Mouse (Mus musculus) intestine, embryonic 14.5 days (tissue): ENCODE measurements around the gene Dnajb7. TPM values are rescaled to one million over a fixed set of nuclear protein-coding genes. Genes with fewer than 3 reads are reported as not detected.

Experiments
- ATAC-seq: fragments of 200-750 bp; cut with Nextera tagmentation; replicated peaks from 2 replicates; pipeline ENCODE4 v1.8.0; 2017; ENCODE audit warnings: low read depth, moderate number of reproducible peaks, moderate TSS enrichment, moderate library complexity; ENCODE audit not compliant: low FRiP score, low TSS enrichment
- DNase-seq: peaks from one replicate; pipeline ENCODE4 v3.0.0-alpha.2; 2018; ENCODE audit warnings: low spot score
- H3K27ac ChIP-seq: fragments of 300-500 bp; sonication (generic); 2 replicates; pipeline ENCODE4 v1.5.1; 2014; ENCODE audit warnings: low read depth, mild to moderate bottlenecking, control low read depth
- H3K27me3 ChIP-seq: fragments of 300-500 bp; sonication (generic); replicated peaks from 2 replicates; pipeline ENCODE4 v1.6.1; 2014; ENCODE audit warnings: low read length, control low read depth; ENCODE audit not compliant: control insufficient read depth, insufficient read depth
- H3K36me3 ChIP-seq: fragments of 300-500 bp; sonication (generic); 2 replicates; pipeline ENCODE4 v1.6.1; 2014; ENCODE audit warnings: low read length, control low read depth; ENCODE audit not compliant: control insufficient read depth, insufficient read depth
- H3K4me1 ChIP-seq: fragments of 300-500 bp; sonication (generic); replicated peaks from 2 replicates; pipeline ENCODE4 v1.6.1; 2014; ENCODE audit warnings: low read length, control low read depth, mixed read lengths; ENCODE audit not compliant: control insufficient read depth, insufficient read depth
- H3K4me2 ChIP-seq: fragments of 300-500 bp; sonication (generic); 2 replicates; pipeline ENCODE4 v1.6.1; 2014; ENCODE audit warnings: low read length
- H3K4me3 ChIP-seq: fragments of 300-500 bp; sonication (generic); 2 replicates; pipeline ENCODE4 v1.5.1; 2014; ENCODE audit warnings: low read depth, low read length, control low read depth, mixed read lengths
- H3K9ac ChIP-seq: fragments of 300-500 bp; sonication (generic); 2 replicates; pipeline ENCODE4 v1.6.1; 2014; ENCODE audit warnings: mild to moderate bottlenecking, low read length
- H3K9me3 ChIP-seq: fragments of 300-500 bp; sonication (generic); 2 replicates; pipeline ENCODE4 v1.6.1; 2016; ENCODE audit warnings: low read length, control low read depth; ENCODE audit not compliant: control insufficient read depth
- WGBS: fragments of 180-500 bp; shearing (Covaris S2); extraction: QIAGEN DNeasy Blood & Tissue Kit; methylation state at CpG from one replicate; pipeline ENCODE4 v1.1.7; 2014; 5-methylcytosine and 5-hydroxymethylcytosine counted together
- polyA plus RNA-seq: library from polyadenylated mRNA; unstranded; fragments of >200 nt; fragmentation: Nextera tagmentation; extraction: Ambion mirVana; gene quantifications from 2 replicates; pipeline ENCODE4 v1.2.1, GENCODE M21; 2014

The Dnajb7 gene
- polyA plus RNA-seq, 1 experiment from 2014 or later, result 1.2 TPM

- WGBS, result 96% methylated on average over 5 of the region's 5 CpGs
- DNase-seq (no peak), ATAC-seq (no peak)
- no peak overlapping the region for H3K4me2 ChIP-seq
- H3K9me3 ChIP-seq, result no peaks in the 10 kb centered on the region
- peaks cover 98% of the 10 kb centered on the region for H3K36me3 ChIP-seq
- no peaks in the 10 kb centered on the region for H3K4me1 ChIP-seq
- H3K9ac ChIP-seq, result no peak overlapping the region
- no peak overlapping the region for H3K4me3 ChIP-seq
- H3K27ac ChIP-seq, result no peak overlapping the region
- H3K27me3 ChIP-seq, result no peaks in the 10 kb centered on the region
These were observed 21.8 kb downstream of the Dnajb7 start for GRCm38 (mm10) chr15:81386327-81386726.

- 89% methylated on average over 2 of the region's 2 CpGs for WGBS
- H3K36me3 ChIP-seq, result peaks cover 91% of the 10 kb centered on the region
These were observed 29.3 kb downstream of the Dnajb7 start for GRCm38 (mm10) chr15:81378845-81379244.

DNA sequence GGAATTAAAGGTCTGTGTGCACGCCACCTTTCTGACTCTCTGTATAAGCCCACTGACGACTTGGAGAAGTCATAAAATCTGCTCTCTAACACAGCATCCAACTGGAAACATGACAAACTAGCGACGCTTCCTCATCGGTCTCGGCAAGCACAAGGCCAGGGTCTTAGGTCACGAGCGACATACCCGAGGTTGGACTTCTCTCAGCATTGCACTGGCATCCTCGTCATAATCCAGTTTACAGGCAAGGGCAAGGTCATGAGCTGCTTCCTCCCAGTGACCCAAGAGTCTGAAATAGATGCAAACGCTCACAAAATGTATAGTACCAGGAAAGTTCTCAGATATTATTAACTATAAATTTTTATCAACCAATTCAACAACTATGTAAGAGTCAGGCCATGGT lies 33.5 kb downstream of the Dnajb7 start:
- H3K27ac ChIP-seq, result no peak overlapping the region
- no peak overlapping the region for H3K4me3 ChIP-seq
- no peaks in the 10 kb centered on the region for H3K9me3 ChIP-seq
- ATAC-seq (no peak), DNase-seq (no peak)
- H3K9ac ChIP-seq, result no peak overlapping the region
- WGBS, result 89% methylated on average over 11 of the region's 11 CpGs
- H3K4me1 ChIP-seq, result no peaks in the 10 kb centered on the region
- no peak overlapping the region for H3K4me2 ChIP-seq
- peaks cover 90% of the 10 kb centered on the region for H3K36me3 ChIP-seq
- H3K27me3 ChIP-seq, result no peaks in the 10 kb centered on the region

More at GRCm38 (mm10) chr15:81378845-81379244, 29.3 kb downstream of the Dnajb7 start:
- Histone ChIP-seq H3K4me3 (no peak overlapping the region), H3K4me1 (no peaks in the 10 kb centered on the region), H3K9me3 (no peaks in the 10 kb centered on the region), H3K27me3 (no peaks in the 10 kb centered on the region), H3K27ac (no peak overlapping the region), H3K9ac (no peak overlapping the region), H3K4me2 (no peak overlapping the region)
- ATAC-seq (no peak), DNase-seq (no peak)

DNA sequence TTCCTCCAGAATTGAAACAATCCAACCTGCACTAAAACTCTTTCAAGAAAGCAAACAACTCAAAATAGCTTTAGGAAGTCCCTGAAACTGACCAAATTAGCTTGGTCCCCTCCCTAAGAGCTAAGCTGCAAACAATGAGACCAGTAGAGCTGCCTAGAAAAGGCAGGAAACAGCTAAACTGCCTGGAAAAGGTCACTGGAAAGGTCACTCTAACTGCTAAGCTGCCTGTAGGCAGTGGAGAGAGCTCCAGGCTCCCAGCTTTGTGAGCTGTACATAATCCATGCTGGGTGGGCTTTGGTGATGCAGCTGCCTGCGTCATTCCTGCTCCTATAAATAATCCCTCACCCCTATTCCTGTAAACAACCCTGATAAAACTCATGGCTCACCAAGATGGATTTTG lies 37.7 kb downstream of the Dnajb7 start:
- H3K4me3 ChIP-seq, result no peak overlapping the region
- DNase-seq (no peak), ATAC-seq (no peak)
- no peak overlapping the region for H3K4me2 ChIP-seq
- H3K27me3 ChIP-seq, result no peaks in the 10 kb centered on the region
- H3K9me3 ChIP-seq, result no peaks in the 10 kb centered on the region
- no peak overlapping the region for H3K27ac ChIP-seq
- no peaks in the 10 kb centered on the region for H3K4me1 ChIP-seq
- peaks cover 97% of the 10 kb centered on the region for H3K36me3 ChIP-seq
- 81% methylated on average over 1 of the region's 1 CpGs for WGBS
- no peak overlapping the region for H3K9ac ChIP-seq

DNA sequence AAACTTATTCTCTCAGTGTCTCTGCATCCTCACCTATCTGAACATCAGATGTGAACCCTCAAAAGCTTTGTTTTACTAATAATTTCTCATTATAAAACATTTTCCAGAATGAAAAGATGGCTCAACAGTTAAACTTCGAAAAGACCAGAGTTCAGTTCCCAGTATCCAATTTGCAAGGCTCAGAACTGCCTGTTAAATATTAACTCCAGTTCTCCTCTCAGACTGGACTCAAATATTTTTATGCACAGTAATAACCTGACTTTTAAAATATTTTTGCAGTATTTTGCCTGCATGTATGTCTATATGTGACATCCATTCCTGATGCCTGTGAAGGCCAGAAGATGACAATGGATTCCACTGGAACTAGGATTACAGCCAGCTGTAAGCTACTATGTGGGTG lies 39.5 kb downstream of the Dnajb7 start:
- Histone ChIP-seq H3K9ac (no peak overlapping the region), H3K9me3 (no peaks in the 10 kb centered on the region), H3K27me3 (no peaks in the 10 kb centered on the region), H3K4me2 (no peak overlapping the region), H3K36me3 (peaks cover 100% of the 10 kb centered on the region), H3K27ac (no peak overlapping the region), H3K4me3 (no peak overlapping the region), H3K4me1 (no peaks in the 10 kb centered on the region)
- ATAC-seq (no peak), DNase-seq (no peak)
- WGBS, result 74% methylated on average over 1 of the region's 1 CpGs

GRCm38 (mm10) chr15:81366241-81366640 lies 41.9 kb downstream of the Dnajb7 start:
- Histone ChIP-seq H3K4me2 (no peak overlapping the region), H3K36me3 (peaks cover 89% of the 10 kb centered on the region), H3K27me3 (no peaks in the 10 kb centered on the region), H3K9ac (no peak overlapping the region), H3K9me3 (no peaks in the 10 kb centered on the region), H3K4me3 (no peak overlapping the region), H3K27ac (no peak overlapping the region), H3K4me1 (peaks cover 4% of the 10 kb centered on the region; the same call in 1 of the 2 replicates)
- DNase-seq, result no peak
- 83% methylated on average over 4 of the region's 4 CpGs for WGBS
- no peak for ATAC-seq

GRCm38 (mm10) chr15:81365246-81365645 lies 42.9 kb downstream of the Dnajb7 start:
- Histone ChIP-seq H3K4me3 (no peak overlapping the region), H3K27ac (no peak overlapping the region), H3K4me2 (no peak overlapping the region), H3K9ac (no peak overlapping the region), H3K27me3 (no peaks in the 10 kb centered on the region), H3K4me1 (peaks cover 6% of the 10 kb centered on the region; the same call in 1 of the 2 replicates), H3K36me3 (peaks cover 79% of the 10 kb centered on the region), H3K9me3 (no peaks in the 10 kb centered on the region)
- 92% methylated on average over 8 of the region's 8 CpGs for WGBS
- DNase-seq (no peak), ATAC-seq (no peak)

DNA sequence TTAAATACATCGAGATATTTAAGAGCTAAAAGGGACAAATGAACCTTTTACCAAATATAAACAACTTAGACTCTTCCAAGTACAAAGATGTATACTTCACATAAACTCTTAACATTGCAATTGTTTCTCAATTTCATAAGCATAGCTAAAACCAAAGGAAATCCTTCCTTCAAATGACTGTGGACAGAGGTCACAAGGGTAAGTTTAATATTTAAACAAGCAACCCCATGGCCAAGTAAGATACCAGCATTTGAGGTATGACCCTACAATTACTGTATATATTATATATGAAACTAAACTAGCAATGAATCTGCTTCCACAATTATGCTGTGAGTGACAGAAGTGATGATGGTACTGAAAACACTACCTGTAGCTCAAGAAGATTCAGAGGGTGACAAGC lies 43.8 kb downstream of the Dnajb7 start:
- Histone ChIP-seq H3K27ac (no peak overlapping the region), H3K4me2 (no peak overlapping the region), H3K4me3 (no peak overlapping the region), H3K9me3 (no peaks in the 10 kb centered on the region), H3K4me1 (peaks cover 14% of the 10 kb centered on the region; the same call in 1 of the 2 replicates), H3K36me3 (peaks cover 69% of the 10 kb centered on the region), H3K9ac (no peak overlapping the region), H3K27me3 (no peaks in the 10 kb centered on the region)
- ATAC-seq (no peak), DNase-seq (no peak)
- WGBS, result 96% methylated on average over 1 of the region's 1 CpGs

DNA sequence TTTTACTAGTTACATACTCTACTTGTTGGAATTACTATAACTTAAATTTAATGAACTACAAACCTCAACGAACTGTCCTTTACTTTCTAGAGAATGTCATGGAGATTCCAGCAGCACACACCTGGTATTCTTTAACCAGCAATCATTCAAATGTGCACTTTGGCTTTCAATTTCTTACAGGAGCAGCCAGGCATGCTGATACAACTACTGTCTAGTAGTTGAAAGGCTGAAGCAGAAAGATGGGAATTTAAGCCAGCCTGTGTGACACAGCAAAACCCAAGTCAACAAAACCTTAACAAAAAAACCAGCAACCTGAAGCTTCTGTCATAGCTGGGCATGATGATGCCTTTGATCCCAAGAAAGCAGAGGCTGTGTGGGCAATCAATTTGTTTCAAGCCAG lies 45.6 kb downstream of the Dnajb7 start:
- Histone ChIP-seq H3K4me2 (no peak overlapping the region), H3K4me1 (peaks cover 19% of the 10 kb centered on the region; the same call in 1 of the 2 replicates), H3K9ac (no peak overlapping the region), H3K27ac (no peak overlapping the region), H3K9me3 (no peaks in the 10 kb centered on the region), H3K27me3 (no peaks in the 10 kb centered on the region), H3K36me3 (peaks cover 52% of the 10 kb centered on the region), H3K4me3 (no peak overlapping the region)
- ATAC-seq, result no peak
- DNase-seq, result no peak
- 83% methylated on average over 1 of the region's 1 CpGs for WGBS
